Mouse (Mus musculus) ZHBTc4 (cell line): ENCODE data around the gene Slc25a25.

Experiments
- DNase-seq: peaks from one replicate; pipeline ENCODE4 v3.0.0-alpha.2; 2011; ENCODE audit warnings: low read depth, low spot score

Slc25a25 gene

GRCm38 (mm10) chr2:32429215-32429891, 21.9 kb downstream of the Slc25a25 start:
- DNase-seq: no peak

GRCm38 (mm10) chr2:32428262-32428722, 23.0 kb downstream of the Slc25a25 start:
- no peak for DNase-seq

GRCm38 (mm10) chr2:32427720-32428119, 23.5 kb downstream of the Slc25a25 start:
- no peak for DNase-seq

DNA sequence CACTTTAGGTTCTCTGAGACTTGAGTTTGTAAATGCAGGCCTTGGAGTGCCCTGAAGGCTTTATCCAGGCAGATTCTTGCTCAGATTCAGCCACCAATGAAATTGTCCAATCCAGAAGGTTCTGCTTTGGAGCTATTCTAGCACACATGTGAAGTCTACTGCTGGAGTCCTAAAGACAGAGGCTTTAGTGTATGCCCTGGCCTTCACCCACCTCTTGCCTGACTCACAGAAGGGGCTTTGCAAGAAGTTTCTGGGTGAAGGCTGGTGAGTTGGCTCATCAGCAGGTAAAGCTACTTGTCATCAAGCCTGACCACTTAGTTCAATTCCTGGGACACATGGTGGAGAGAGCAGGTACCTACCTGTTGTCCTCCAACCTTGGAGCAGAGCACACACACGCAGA, 25.1 kb downstream of the Slc25a25 start:
- DNase-seq: no peak

DNA sequence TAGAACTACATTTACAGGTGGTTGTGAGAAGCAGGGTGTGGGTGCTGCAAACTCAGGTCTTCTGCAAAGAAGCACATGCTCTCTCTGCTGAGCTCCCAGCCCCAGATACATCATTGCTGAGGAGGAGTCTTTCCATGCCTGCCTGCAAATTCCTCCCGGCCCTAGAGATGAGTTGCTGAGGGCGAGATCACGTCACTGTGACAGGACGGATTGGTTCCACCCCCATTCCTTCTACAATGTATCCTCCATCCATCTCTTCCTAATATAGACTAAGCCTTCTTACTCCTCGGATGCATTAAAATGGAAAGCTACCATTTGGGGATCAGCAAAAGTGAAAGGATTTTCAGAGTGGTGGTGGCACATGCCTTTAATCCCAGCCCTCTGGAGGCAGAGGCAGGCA, 25.7 kb downstream of the Slc25a25 start:
- no peak for DNase-seq

DNA sequence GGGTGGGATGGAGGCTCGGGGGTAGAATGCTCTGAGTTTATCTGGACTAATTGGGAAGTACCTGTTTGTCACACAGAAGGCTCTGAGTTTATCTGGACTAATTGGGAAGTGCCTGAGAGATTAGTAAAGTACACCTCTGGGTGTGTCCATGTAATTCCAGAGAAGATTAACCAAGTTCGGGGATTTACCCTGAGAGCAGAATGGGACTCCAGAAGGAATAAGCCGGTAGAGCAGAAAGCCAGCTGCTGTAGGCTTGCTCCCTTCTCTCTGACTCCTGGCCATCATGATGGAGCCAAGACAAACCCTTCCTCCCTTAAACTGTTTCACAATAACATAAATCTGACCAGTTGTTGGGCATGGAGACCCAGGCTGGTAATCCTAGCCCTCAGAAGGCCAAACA, 26.4 kb downstream of the Slc25a25 start:
- no peak for DNase-seq

GRCm38 (mm10) chr2:32423481-32424331, 27.5 kb downstream of the Slc25a25 start:
- peak; percentile 86 for DNase-seq

DNA sequence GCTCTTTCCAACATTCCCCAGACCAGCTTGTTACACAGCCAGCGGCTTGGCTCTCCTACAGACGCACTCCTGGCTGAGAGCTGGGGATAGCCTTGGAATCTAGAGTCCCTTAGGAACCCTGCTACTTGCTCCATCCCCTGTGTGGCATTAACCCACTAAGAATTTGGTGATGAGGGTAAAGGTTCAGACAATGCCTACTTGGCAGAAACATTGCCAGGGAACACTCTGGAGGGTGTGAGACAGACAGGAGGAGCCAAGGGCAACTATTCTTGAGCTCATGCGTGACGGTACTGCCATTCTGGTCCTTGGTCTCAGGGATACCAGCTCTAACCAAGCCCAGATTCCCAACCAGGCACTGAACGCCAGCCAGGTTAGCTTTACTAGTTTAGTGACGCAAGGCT, 29.4 kb downstream of the Slc25a25 start:
- no peak for DNase-seq

- DNase-seq: no peak
Measured at GRCm38 (mm10) chr2:32420647-32421046, 30.6 kb downstream of the Slc25a25 start.

DNA sequence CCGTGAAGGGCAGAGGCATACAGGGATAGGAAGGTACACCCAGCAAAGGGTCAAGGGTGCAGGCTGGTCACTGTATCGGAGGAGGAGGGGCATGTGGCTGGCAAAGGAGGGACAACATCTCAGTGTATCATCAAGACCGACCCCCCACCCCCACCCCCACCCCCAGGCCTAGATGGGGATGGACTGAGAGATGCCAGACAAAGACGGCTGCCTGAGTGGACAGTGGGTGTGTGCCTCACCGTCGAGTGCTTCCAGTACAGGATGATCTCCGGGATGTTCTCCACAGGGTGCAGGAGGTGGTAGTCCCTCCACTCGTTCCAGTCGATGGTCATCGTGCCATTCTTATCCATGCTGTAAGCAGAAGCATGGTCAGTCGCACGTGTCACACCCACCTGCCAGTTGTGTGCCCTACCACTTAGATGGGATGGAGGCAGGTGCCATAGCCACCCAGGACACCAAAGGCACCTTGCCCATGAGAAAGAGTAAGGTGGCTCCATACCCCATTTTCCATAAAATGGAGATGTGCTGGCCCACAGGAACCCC, 31.1 kb downstream of the Slc25a25 start:
- DNase-seq: no peak

GRCm38 (mm10) chr2:32419359-32419758, 31.9 kb downstream of the Slc25a25 start:
- DNase-seq: no peak

GRCm38 (mm10) chr2:32418430-32419151, 32.7 kb downstream of the Slc25a25 start:
- DNase-seq: no peak

- DNase-seq: no peak
Measured at GRCm38 (mm10) chr2:32417486-32417885, 33.8 kb downstream of the Slc25a25 start.

GRCm38 (mm10) chr2:32416556-32416955, 34.7 kb downstream of the Slc25a25 start:
- no peak for DNase-seq

DNA sequence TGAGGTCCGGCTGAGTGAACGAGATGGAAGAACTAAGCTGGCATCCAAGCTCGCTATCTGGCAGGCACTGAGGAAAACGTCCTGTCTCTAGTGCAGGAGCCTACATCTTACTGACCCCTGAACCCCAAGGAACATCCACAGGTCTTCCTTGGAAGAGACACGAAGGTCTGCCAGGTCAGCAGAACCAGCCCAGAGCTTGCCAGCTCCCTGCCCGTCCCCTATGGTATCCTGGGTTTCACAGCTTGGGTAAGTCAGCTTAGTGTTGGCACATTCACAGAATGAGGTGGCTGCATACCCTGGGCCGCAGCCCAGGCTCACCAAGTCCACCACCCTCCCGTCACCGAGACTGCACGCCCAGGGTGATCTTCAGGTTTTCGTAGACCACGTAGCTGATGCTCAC, 35.4 kb downstream of the Slc25a25 start:
- DNase-seq: no peak

DNA sequence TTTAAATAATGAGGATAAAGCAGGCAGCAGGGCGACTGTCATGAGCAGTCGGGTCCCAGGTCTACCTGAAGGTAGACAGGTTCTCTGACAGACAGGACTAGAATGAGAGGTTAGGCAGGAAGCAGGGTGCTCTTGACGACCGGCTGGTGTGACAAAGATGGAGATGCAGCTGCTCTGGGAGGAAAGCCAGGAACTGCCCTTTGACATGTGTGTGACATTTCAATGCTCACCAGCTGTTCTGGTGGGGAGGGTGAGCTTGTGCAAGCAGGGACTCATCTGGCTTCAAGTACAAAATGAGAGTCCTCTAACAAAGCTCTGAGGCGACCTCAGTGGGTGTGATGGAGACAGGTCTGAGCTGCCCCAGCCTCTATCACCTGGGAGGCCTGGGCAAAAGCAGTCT, 37.3 kb downstream of the Slc25a25 start:
- no peak for DNase-seq

GRCm38 (mm10) chr2:32412742-32413531, 38.3 kb downstream of the Slc25a25 start:
- no peak for DNase-seq

DNA sequence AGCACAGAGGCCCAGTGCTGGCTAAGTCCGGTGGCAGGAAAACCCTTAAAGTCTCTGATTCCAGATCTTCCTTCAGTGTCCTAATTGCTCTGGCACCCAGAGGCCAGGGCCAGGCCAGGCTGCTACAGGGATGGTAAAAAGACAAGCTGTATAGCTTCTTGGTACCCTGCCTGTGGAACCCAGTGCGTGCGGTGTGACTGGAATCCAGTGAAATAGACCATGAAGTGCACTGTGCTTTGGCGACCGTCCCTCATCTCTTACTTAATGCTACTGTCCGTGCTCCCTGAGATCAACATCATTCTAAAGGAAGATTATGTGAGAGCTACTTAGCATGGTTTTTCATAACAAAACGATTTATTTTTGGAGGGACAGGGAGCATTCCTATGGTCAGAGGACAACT, 39.8 kb downstream of the Slc25a25 start:
- no peak for DNase-seq

GRCm38 (mm10) chr2:32408429-32409424, 42.5 kb downstream of the Slc25a25 start:
- DNase-seq: no peak
